Comparison of ENCODE assay signal across 12 mouse cellular contexts in genomic region chr12:79830686-79831085, GRCm38 (mm10).
DNase-seq lines count a peak whose midpoint lies in the region; ATAC-seq lines count a peak whose summit lies in the region.
"Had no signal": no experiment of that assay in that cellular context is flagged by ENCODE, and none has a peak within 500 bp of the region (broad histone marks: within the 10 kb centered on the region; RNA-seq: fewer than 3 reads in every experiment).

No protein-coding gene starts in this region.

- ATAC-seq in lung, embryonic 15.5 days (ENCODE audit: borderline replicate concordance, extremely low read depth, low FRiP score, low TSS enrichment), result peak; percentile 49
- no peak for ATAC-seq in heart, embryonic 14.5 days (ENCODE audit: insufficient number of reproducible peaks, insufficient read depth, low FRiP score, low read depth)
- ATAC-seq: hindbrain, postnatal 0 days; midbrain, embryonic 16.5 days had no signal

- intact Hi-C loops in heart, postnatal 36 days (cut with DNase I), result loop anchor here (2.0 to 5.0 kb wide), 2 partner anchors 34 to 73 kb away; no protein-coding TSS in a partner anchor

- H3K9ac ChIP-seq in lung, embryonic 15.5 days, result no peak overlapping the region
- H3K9ac ChIP-seq in heart, embryonic 14.5 days (ENCODE audit: low read length), result no peak overlapping the region

- H3K4me1 ChIP-seq in heart, embryonic 10.5 days, result peaks cover 49% of the 10 kb centered on the region
- peaks cover 47% of the 10 kb centered on the region for H3K4me1 ChIP-seq in lung, embryonic 15.5 days
- peaks cover 24 to 31% of the 10 kb centered on the region in 2 experiments for H3K4me1 ChIP-seq in heart, embryonic 14.5 days (ENCODE audit: control insufficient read depth in 2 of 2, insufficient read depth in 2 of 2, low read length in 2 of 2)

- no peaks in the 10 kb centered on the region for H3K36me3 ChIP-seq in heart, embryonic 10.5 days
- H3K36me3 ChIP-seq in lung, embryonic 15.5 days, result no peaks in the 10 kb centered on the region
- no peaks in the 10 kb centered on the region for H3K36me3 ChIP-seq in heart, embryonic 14.5 days (ENCODE audit: control insufficient read depth, insufficient read depth, low read length)

- no peak overlapping the region for H3K4me3 ChIP-seq in heart, embryonic 10.5 days
- H3K4me3 ChIP-seq in lung, embryonic 15.5 days, result no peak overlapping the region
- H3K4me3 ChIP-seq in heart, embryonic 14.5 days (ENCODE audit: control insufficient read depth in 1 of 2, insufficient read depth in 1 of 2, low read depth in 1 of 2, low read length in 2 of 2), result no peak overlapping the region

- 0 out of 2 replicates have a peak, but pooled peaks cover 5% of the 10 kb centered on the region for H3K27me3 ChIP-seq in heart, embryonic 10.5 days (ENCODE audit: insufficient read depth, poor library complexity, severe bottlenecking)
- no peaks in the 10 kb centered on the region for H3K27me3 ChIP-seq in lung, embryonic 15.5 days
- no peaks in the 10 kb centered on the region for H3K27me3 ChIP-seq in heart, embryonic 14.5 days (ENCODE audit: control insufficient read depth, insufficient read depth, low read length)

- no peaks in the 10 kb centered on the region for H3K9me3 ChIP-seq in heart, embryonic 10.5 days
- H3K9me3 ChIP-seq in lung, embryonic 15.5 days, result no peaks in the 10 kb centered on the region
- H3K9me3 ChIP-seq in heart, embryonic 14.5 days (ENCODE audit: control insufficient read depth, low read length), result no peaks in the 10 kb centered on the region

- H3K27ac ChIP-seq in heart, embryonic 10.5 days, result peak overlapping the region; percentile 73
- peak overlapping the region; percentile 17 for H3K27ac ChIP-seq in lung, embryonic 15.5 days
- peak overlapping the region; percentile 39 to 40; a peak in 1 of 4 replicates for H3K27ac ChIP-seq in heart, embryonic 14.5 days (replicated peaks in 1 of 2; ENCODE audit: control insufficient read depth in 1 of 2, insufficient read depth in 1 of 2, low read depth in 2 of 2, low read length in 2 of 2)
- H3K27ac ChIP-seq: hindbrain, postnatal 0 days had no signal

- no peak overlapping the region for H3K4me2 ChIP-seq in lung, embryonic 15.5 days
- H3K4me2 ChIP-seq in heart, embryonic 14.5 days (ENCODE audit: low read length), result no peak overlapping the region

- 35% methylated on average over 1 of the region's 1 CpGs for WGBS in heart, embryonic 10.5 days
- 34% methylated on average over 1 of the region's 1 CpGs for WGBS in lung, embryonic 15.5 days
- 29% methylated on average over 1 of the region's 1 CpGs for WGBS in heart, embryonic 14.5 days

- DNase-seq in heart, embryonic 10.5 days (ENCODE audit: low spot score), result no peak
- DNase-seq in heart, postnatal 36 days, result no peak
- no peak for DNase-seq in lung, postnatal 14 days
- DNase-seq in lung, postnatal 25 days (ENCODE audit: low spot score), result peak; percentile 68
- no peak for DNase-seq in layer of hippocampus, postnatal 14 days (ENCODE audit: low spot score in 2 of 2)
- no peak for DNase-seq in cerebellum, postnatal 14 days
- DNase-seq: cerebellum, adult 11 months; kidney, postnatal 25 days had no signal

Comparison
In these comparisons a context has a peak if more than half of its experiments do, and no peak if none do; other contexts are left out.
1. H3K27ac ChIP-seq: peak in every context shown above with its lines; median percentile 73 in heart, embryonic 10.5 days; 40 in heart, embryonic 14.5 days; 17 in lung, embryonic 15.5 days.